Mouse (Mus musculus): ENCODE data around the gene Lrrc20. TPM values are rescaled to one million over a fixed set of nuclear protein-coding genes. Genes with fewer than 3 reads are reported as not detected.
"Not testable (repeated sequence)": the region's sequence is repeated elsewhere in the genome, so short reads cannot be mapped to it uniquely, and the experiment has no call there.

Gene Lrrc20
- polyA plus RNA-seq, 1 experiment from 2014 or later = 12.1 TPM

DNA sequence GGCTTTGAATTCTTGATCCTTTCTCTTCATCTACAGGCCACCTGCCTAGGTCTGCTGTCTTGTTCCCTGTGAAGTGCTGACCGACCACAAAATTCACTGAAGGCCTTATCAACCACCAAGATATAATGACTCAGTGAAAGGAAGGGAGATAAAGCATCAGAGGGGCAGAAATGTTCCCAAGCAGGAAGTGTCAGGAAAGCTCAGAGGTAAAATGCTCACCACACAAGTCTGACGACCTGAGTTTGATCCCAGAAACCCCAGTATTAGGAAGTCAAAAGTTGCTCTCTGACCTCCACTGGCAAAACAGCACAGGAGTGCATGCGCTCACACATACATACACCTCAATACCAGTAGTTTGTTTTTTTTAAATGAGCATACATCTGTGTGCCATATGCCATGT lies 26.8 kb upstream of the Lrrc20 start:
- no peak for ATAC-seq (ENCODE audit: extremely low read depth, insufficient number of reproducible peaks, low FRiP score, low TSS enrichment)
- Histone ChIP-seq H3K36me3 (peaks cover 33% of the 10 kb centered on the region), H3K4me3 (no peak overlapping the region), H3K9ac (0 out of 2 replicates have a peak overlapping the region, but pooled peaks have one; percentile 11), H3K4me2 (no peak overlapping the region), H3K9me3 (no peaks in the 10 kb centered on the region), H3K27me3 (replicated peaks) (no peaks in the 10 kb centered on the region), H3K4me1 (peaks cover 77% of the 10 kb centered on the region), H3K27ac (replicated peaks) (no peak overlapping the region)
- WGBS = 50% methylated on average over 3 of the region's 3 CpGs

DNA sequence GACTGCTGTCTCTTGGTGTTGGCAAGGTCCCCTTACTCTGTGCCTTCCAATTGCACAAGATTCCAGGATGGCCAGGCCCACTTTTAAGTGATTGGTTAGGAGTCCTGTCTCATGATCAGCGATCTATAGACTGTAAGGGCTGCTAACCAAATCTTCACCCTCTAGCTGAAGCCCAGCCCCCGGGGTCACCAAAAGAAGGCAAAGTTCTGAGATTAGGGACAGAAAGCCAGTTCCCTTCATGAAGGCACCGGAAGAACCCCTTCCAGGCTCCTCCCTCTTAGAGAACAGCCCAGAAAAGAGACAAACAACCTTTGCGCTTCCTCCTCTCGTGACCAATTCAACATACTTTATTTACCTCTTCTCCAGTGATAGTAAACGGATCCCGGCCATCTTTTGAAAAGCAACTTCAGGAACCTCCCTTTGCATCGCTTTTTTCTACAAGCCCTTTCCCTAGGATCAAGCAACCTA lies 24.1 kb upstream of the Lrrc20 start:
- no peak for ATAC-seq (ENCODE audit: extremely low read depth, insufficient number of reproducible peaks, low FRiP score, low TSS enrichment)
- Histone ChIP-seq H3K27ac (replicated peaks) (peak overlapping the region; percentile 84), H3K9ac (peak overlapping the region; percentile 97), H3K4me1 (peaks cover 51% of the 10 kb centered on the region), H3K27me3 (replicated peaks) (no peaks in the 10 kb centered on the region), H3K4me3 (peak overlapping the region; percentile 99), H3K36me3 (peaks cover 33% of the 10 kb centered on the region), H3K9me3 (0 out of 2 replicates have a peak, but pooled peaks cover 5% of the 10 kb centered on the region), H3K4me2 (peak overlapping the region; percentile 95)
- 3% methylated on average over 8 of the region's 8 CpGs for WGBS

DNA sequence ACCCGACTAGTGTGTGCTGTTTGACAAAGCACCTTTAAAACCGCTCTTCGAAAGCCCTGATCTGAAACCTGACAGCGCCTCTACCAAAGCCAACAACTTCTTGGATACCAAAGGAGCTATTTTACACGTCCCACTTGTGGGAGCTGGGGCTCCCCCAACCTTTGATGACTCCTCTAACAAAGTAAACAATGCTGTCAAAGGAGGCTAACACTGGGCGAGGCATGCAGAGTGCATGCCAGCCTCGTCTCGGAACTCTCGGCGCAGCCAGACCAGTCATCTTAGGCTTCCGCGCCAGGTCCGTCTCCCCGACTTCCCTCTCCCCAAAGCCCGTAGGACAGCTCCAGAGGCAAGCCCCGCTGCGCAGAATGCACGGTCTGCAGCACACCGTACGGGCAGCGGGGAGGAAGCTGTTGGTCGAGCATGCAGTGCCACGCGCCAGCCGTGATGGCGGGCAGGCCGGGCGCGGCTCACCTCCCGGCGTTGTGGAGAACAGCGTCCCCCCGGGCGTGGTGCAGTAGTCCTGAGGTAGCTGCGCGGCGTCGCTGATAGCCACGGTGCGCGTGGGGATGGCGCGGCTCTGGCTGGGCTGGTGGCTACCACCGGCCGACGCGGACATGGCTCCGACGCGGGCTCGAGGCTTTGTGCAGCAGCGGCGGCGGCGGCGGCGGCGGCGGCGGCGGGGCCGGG lies 23.5 kb upstream of the Lrrc20 start:
- Histone ChIP-seq H3K27me3 (replicated peaks) (no peaks in the 10 kb centered on the region), H3K4me3 (peak overlapping the region; percentile 99), H3K9ac (peak overlapping the region; percentile 97), H3K4me1 (peaks cover 47% of the 10 kb centered on the region), H3K4me2 (peak overlapping the region; percentile 95), H3K27ac (replicated peaks) (peak overlapping the region; percentile 84), H3K9me3 (0 out of 2 replicates have a peak, but pooled peaks cover 5% of the 10 kb centered on the region), H3K36me3 (peaks cover 27% of the 10 kb centered on the region)
- WGBS = under 1% methylated on average over 62 of the region's 62 CpGs
- peak; percentile 34 for ATAC-seq (ENCODE audit: extremely low read depth, insufficient number of reproducible peaks, low FRiP score, low TSS enrichment)

DNA sequence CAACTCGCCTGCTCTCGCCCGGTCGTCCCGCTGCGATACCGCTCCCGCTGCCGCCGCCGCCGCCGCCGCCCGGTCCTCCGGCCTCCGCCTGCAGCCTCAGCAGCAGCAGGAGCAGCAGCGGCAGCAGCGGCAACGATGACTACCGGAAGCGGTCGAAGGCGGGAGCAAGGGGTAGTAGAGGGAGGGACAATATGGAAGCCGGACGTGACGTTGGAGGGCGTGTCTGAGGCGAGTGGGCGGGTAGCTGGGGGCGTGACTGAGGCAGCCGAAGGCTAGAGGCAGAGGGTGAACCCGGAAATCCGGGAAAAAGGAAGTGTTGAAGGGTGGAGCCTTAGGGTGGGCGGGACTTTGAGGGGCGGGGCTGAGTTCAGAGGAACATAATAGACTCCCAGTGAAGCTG lies 23.0 kb upstream of the Lrrc20 start, which contains the start of gene Eif4ebp2:
Eif4ebp2 (minus strand) TSS at position 17 of the 400 bp plus-strand sequence.
- no peaks in the 10 kb centered on the region for H3K27me3 ChIP-seq (replicated peaks)
- peak within 1 kb of the TSS; percentile 99 for H3K4me3 ChIP-seq
- peak within 1 kb of the TSS; percentile 84 for H3K27ac ChIP-seq (replicated peaks)
- peak; percentile 98 for ATAC-seq (ENCODE audit: extremely low read depth, insufficient number of reproducible peaks, low FRiP score, low TSS enrichment)
- peak within 1 kb of the TSS; percentile 95 for H3K4me2 ChIP-seq
- peak within 1 kb of the TSS; percentile 97 for H3K9ac ChIP-seq
- 0 out of 2 replicates have a peak, but pooled peaks cover 5% of the 10 kb centered on the region for H3K9me3 ChIP-seq
- peaks cover 44% of the 10 kb centered on the region for H3K4me1 ChIP-seq
- H3K36me3 ChIP-seq = peaks cover 23% of the 10 kb centered on the region
- under 1% methylated on average over 33 of the region's 36 CpGs for WGBS

DNA sequence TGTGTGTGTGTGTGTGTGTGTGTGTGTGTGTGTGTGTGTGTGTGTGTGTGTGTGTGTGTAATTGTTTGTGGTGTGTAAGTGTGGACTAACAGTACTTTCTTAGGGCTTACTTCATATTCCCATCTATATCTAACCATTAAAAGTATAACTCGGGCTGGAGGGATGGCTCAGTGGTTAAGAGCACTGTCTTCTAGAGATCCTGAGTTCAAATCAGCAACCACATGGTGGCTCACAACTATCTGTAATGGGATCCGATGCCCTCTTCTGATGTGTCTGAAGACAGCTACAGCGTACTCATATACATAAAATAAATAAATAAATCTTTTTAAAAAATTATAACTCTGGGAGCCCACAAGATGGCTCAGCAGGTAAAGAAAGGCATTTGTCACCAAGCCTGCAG lies 22.4 kb upstream of the Lrrc20 start:
- not testable (repeated sequence) for H3K9ac ChIP-seq; H3K9me3 ChIP-seq; H3K4me2 ChIP-seq; H3K27me3 ChIP-seq (replicated peaks); H3K27ac ChIP-seq (replicated peaks); ATAC-seq (ENCODE audit: extremely low read depth, insufficient number of reproducible peaks, low FRiP score, low TSS enrichment); H3K4me3 ChIP-seq
- 78% methylated on average over 3 of the region's 3 CpGs for WGBS
- Histone ChIP-seq H3K36me3 (peaks cover 18% of the 10 kb centered on the region), H3K4me1 (peaks cover 38% of the 10 kb centered on the region)

DNA sequence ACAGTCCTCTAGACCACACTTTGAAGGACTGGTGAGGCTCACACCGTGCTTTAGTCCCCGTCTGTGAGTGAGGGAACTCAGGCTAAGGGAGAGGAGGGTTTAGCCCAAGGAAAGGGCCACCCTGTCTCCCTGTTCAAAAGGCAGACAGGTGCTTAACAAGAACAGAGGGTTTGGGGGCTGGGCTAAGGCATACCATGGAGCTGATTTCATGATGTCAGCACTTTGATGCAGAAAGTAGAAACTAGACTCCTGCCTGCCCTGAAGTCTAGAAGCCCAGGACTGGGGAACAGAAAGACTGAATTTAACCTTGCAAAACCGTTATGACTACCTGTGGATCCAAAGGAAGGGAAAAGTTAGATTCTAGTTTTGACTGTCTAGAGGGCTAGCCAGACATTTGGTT lies 18.4 kb upstream of the Lrrc20 start:
- Histone ChIP-seq H3K36me3 (no peaks in the 10 kb centered on the region), H3K27me3 (replicated peaks) (no peaks in the 10 kb centered on the region), H3K4me2 (no peak overlapping the region), H3K9me3 (0 out of 2 replicates have a peak, but pooled peaks cover 5% of the 10 kb centered on the region), H3K27ac (replicated peaks) (no peak overlapping the region), H3K9ac (no peak overlapping the region), H3K4me1 (0 out of 2 replicates have a peak, but pooled peaks cover 4% of the 10 kb centered on the region), H3K4me3 (no peak overlapping the region)
- 56% methylated on average over 3 of the region's 3 CpGs for WGBS
- ATAC-seq (ENCODE audit: extremely low read depth, insufficient number of reproducible peaks, low FRiP score, low TSS enrichment) = no peak

DNA sequence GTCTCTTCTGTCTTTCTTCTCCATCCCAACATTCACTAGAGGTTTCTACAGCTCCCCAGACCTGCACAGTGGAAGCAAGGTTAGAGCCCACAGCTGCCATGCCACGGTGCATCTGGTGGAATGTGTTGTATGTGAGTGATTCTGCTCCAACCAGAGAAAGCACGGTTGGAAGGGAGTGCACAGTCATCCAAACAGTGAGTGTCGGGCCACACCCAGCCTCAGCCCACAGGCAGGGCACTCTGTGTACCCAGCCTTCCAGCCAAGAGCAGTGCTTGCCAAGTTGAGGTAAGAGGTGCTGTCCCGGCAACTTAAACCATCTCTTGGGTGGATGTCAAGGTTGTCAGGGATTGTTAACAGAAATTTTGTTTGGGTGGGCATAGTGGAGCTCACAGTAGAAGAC lies 10.6 kb upstream of the Lrrc20 start:
- Histone ChIP-seq H3K9me3 (no peaks in the 10 kb centered on the region), H3K4me1 (no peaks in the 10 kb centered on the region), H3K4me3 (no peak overlapping the region), H3K27ac (replicated peaks) (no peak overlapping the region), H3K27me3 (replicated peaks) (no peaks in the 10 kb centered on the region), H3K36me3 (no peaks in the 10 kb centered on the region), H3K4me2 (no peak overlapping the region), H3K9ac (no peak overlapping the region)
- 73% methylated on average over 4 of the region's 4 CpGs for WGBS
- no peak; the same call in 1 of the 2 replicates for ATAC-seq (ENCODE audit: extremely low read depth, insufficient number of reproducible peaks, low FRiP score, low TSS enrichment)

DNA sequence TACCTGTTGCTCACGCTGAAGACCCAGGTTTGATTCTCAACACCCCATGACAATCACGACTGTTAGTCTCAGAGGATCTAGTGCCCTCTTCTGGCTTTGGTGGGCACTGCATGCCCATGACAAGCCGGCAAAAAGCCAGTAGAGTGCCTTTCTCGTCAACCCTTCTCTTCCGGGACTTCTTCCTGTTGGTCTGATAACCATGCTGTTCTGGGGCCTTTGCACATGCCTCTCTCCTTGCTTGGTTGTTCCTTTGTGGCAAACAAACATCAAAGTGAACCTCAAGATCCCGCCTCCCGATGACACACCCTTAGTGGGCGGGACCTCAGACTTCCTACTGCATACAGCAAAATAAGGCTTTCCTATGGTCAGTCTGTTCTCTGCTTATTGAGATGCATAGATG lies 9.4 kb upstream of the Lrrc20 start:
- H3K36me3 ChIP-seq = no peaks in the 10 kb centered on the region
- H3K9ac ChIP-seq = no peak overlapping the region
- no peak overlapping the region for H3K27ac ChIP-seq (replicated peaks)
- no peak; the same call in 1 of the 2 replicates for ATAC-seq (ENCODE audit: extremely low read depth, insufficient number of reproducible peaks, low FRiP score, low TSS enrichment)
- no peak overlapping the region for H3K4me3 ChIP-seq
- H3K4me2 ChIP-seq = no peak overlapping the region
- no peaks in the 10 kb centered on the region for H3K27me3 ChIP-seq (replicated peaks)
- H3K9me3 ChIP-seq = no peaks in the 10 kb centered on the region
- WGBS = 53% methylated on average over 8 of the region's 8 CpGs
- no peaks in the 10 kb centered on the region for H3K4me1 ChIP-seq

DNA sequence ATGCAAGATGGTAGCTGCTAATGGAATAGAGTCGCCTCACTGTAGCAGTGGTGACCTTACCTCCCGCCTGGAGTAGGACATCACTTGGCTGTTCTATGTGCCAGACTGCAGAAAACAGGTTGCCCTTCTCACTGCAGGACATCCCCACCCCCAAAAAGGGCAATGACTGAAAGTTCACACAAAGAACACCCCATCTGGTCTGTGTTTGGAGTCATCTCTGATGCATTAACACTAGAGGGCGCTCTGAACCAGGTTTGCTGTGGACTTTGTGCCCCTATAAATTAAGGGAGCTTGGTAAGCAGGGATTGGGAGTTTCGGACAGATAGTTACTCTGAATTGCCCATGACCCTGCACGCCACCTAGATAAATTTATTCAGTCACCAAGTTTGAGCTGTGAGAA lies 8.7 kb upstream of the Lrrc20 start:
- H3K4me2 ChIP-seq = no peak overlapping the region
- H3K4me1 ChIP-seq = no peaks in the 10 kb centered on the region
- H3K27me3 ChIP-seq (replicated peaks) = no peaks in the 10 kb centered on the region
- no peak for ATAC-seq (ENCODE audit: extremely low read depth, insufficient number of reproducible peaks, low FRiP score, low TSS enrichment)
- H3K9ac ChIP-seq = no peak overlapping the region
- no peaks in the 10 kb centered on the region for H3K9me3 ChIP-seq
- 27% methylated on average over 5 of the region's 5 CpGs for WGBS
- no peak overlapping the region for H3K4me3 ChIP-seq
- no peaks in the 10 kb centered on the region for H3K36me3 ChIP-seq
- H3K27ac ChIP-seq (replicated peaks) = no peak overlapping the region

DNA sequence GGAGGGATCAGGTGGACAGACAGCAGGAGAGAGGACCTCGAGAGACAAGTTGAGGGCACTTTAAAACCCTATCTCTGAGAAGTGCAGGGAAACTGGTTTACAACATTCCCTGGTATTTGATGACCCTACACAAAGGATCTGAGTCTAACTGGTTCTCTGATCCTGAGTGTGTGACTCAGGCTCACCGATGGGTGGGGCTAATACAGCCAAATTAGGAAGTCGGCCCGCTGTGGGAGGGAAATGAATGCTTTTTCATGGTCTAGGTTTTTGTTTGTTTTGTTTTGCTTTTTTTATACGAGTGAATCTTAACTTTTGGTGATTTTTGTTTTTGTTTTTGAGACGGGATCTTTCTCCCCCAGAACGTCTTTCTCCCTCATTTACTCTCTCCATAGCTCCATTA lies 6.7 kb upstream of the Lrrc20 start:
- Histone ChIP-seq H3K4me1 (peaks cover 6% of the 10 kb centered on the region), H3K27me3 (replicated peaks) (no peaks in the 10 kb centered on the region), H3K4me2 (no peak overlapping the region), H3K27ac (replicated peaks) (no peak overlapping the region), H3K36me3 (no peaks in the 10 kb centered on the region), H3K9ac (no peak overlapping the region), H3K4me3 (no peak overlapping the region), H3K9me3 (no peaks in the 10 kb centered on the region)
- no peak for ATAC-seq (ENCODE audit: extremely low read depth, insufficient number of reproducible peaks, low FRiP score, low TSS enrichment)
- WGBS = 53% methylated on average over 7 of the region's 7 CpGs

DNA sequence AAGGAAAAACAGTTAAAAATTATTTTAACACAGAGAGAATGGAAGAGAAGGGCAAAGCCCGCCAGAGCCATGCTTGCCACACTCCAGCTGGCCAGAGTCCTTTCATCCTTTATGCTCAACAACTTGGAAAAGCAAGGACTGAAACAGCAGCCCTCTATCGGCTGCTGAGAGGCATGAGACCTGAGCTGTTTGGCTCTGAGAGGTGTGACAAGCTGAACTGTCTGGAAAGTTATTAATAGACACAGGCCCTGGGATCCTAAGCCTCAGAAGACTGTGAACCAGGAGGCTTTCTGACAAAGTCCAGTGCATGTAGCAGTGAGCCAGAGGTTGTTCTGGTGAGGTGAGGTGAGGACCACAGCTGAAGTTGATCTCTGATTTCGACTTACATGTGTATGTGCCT lies 2.0 kb upstream of the Lrrc20 start:
- peak overlapping the region; percentile 92 for H3K27ac ChIP-seq (replicated peaks)
- ATAC-seq (ENCODE audit: extremely low read depth, insufficient number of reproducible peaks, low FRiP score, low TSS enrichment) = no peak

DNA sequence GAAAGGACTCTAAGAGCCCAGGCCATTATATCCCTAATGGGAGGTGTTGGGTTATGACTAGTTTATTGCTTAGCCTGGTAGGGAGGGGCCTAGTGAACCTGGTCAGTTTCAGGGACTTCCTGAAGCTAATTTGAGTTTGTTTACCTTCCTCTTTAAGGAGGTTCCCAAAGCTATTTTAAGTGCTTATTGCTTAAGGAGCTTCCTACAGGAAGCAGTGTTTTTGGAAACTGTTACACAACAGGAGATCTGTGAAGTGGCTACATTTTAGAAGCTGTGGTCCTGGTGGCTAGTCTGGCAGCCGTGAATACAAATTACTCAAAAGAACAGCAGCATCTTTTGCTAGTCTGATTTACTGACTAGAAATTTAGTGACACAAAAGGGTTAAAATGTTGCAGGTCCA lies 1.3 kb upstream of the Lrrc20 start:
- H3K27ac ChIP-seq (replicated peaks) = peak overlapping the region; percentile 92
- H3K4me1 ChIP-seq = peaks cover 31% of the 10 kb centered on the region
- H3K9ac ChIP-seq = no peak overlapping the region
- no peak overlapping the region for H3K4me3 ChIP-seq
- no peaks in the 10 kb centered on the region for H3K27me3 ChIP-seq (replicated peaks)
- no peaks in the 10 kb centered on the region for H3K36me3 ChIP-seq
- 78% methylated on average over 1 of the region's 1 CpGs for WGBS
- 0 out of 2 replicates have a peak overlapping the region, but pooled peaks have one; percentile 99 for H3K4me2 ChIP-seq
- ATAC-seq (ENCODE audit: extremely low read depth, insufficient number of reproducible peaks, low FRiP score, low TSS enrichment) = no peak
- H3K9me3 ChIP-seq = no peaks in the 10 kb centered on the region

More for the DNA sequence above, 2.0 kb upstream of the Lrrc20 start:
- Histone ChIP-seq H3K4me2 (peak overlapping the region; percentile 22; the same call in 1 of the 2 replicates), H3K36me3 (no peaks in the 10 kb centered on the region), H3K4me3 (no peak overlapping the region), H3K9ac (no peak overlapping the region), H3K9me3 (no peaks in the 10 kb centered on the region), H3K27me3 (replicated peaks) (no peaks in the 10 kb centered on the region), H3K4me1 (peaks cover 31% of the 10 kb centered on the region)
- 33% methylated on average over 3 of the region's 3 CpGs for WGBS
